Mouse (Mus musculus) lung, postnatal 0 days (tissue): ENCODE data around the gene Kmt2b. TPM values are rescaled to one million over a fixed set of nuclear protein-coding genes. Genes with fewer than 3 reads are reported as not detected.

Source experiments
- ATAC-seq: fragments of 200-750 bp; cut with Nextera tagmentation; 2 replicates; pipeline ENCODE4 v1.8.0; 2017; ENCODE audit warnings: moderate library complexity
- DNase-seq: peaks from one replicate; pipeline ENCODE4 v3.0.0-alpha.2; 2016; ENCODE audit warnings: low spot score
- H3K27ac ChIP-seq: fragments of 300-500 bp; sonication (generic); 2 replicates; pipeline ENCODE4 v1.5.1; 2014; ENCODE audit warnings: antibody characterized with exemption, mild to moderate bottlenecking, low read length, mixed read lengths
- H3K27me3 ChIP-seq: fragments of 300-500 bp; sonication (generic); replicated peaks from 2 replicates; pipeline ENCODE4 v1.6.1; 2014; ENCODE audit warnings: low read length, mixed read lengths; ENCODE audit not compliant: insufficient read depth
- H3K36me3 ChIP-seq: fragments of 300-500 bp; sonication (generic); 2 replicates; pipeline ENCODE4 v1.6.1; 2014; ENCODE audit warnings: low read length, mixed read lengths; ENCODE audit not compliant: insufficient read depth
- H3K4me1 ChIP-seq: fragments of 300-500 bp; sonication (generic); 2 replicates; pipeline ENCODE4 v1.6.1; 2014; ENCODE audit warnings: antibody characterized with exemption, low read depth, low read length, mixed read lengths; ENCODE audit not compliant: insufficient read depth
- H3K4me2 ChIP-seq: fragments of 300-500 bp; sonication (generic); replicated peaks from 2 replicates; pipeline ENCODE4 v1.6.1; 2014; ENCODE audit warnings: low read depth, mild to moderate bottlenecking, low read length, moderate library complexity, mixed read lengths
- H3K4me3 ChIP-seq: fragments of 300-500 bp; sonication (generic); 2 replicates; pipeline ENCODE4 v1.5.1; 2014; ENCODE audit warnings: low read depth, low read length
- H3K9ac ChIP-seq: fragments of 300-500 bp; sonication (generic); replicated peaks from 2 replicates; pipeline ENCODE4 v1.6.1; 2014; ENCODE audit warnings: low read depth, mild to moderate bottlenecking
- H3K9me3 ChIP-seq: fragments of 300-500 bp; sonication (generic); 2 replicates; pipeline ENCODE4 v1.6.1; 2016; ENCODE audit warnings: low read length, mixed read lengths
- CTCF ChIP-seq: IDR thresholded peaks from 2 replicates; pipeline ENCODE4 v1.5.1; 2016; ENCODE audit warnings: antibody characterized with exemption, mild to moderate bottlenecking
- EP300 ChIP-seq: IDR thresholded peaks from 2 replicates; pipeline ENCODE4 v1.6.1; 2016; ENCODE audit warnings: antibody characterized with exemption, mild to moderate bottlenecking, control low read depth
- WGBS: fragments of 180-500 bp; shearing (Covaris S2); extraction: QIAGEN DNeasy Blood & Tissue Kit; methylation state at CpG from one replicate; pipeline ENCODE4 v1.1.7; 2014; 5-methylcytosine and 5-hydroxymethylcytosine counted together
- polyA plus RNA-seq: library from polyadenylated mRNA; unstranded; fragments of >200 nt; fragmentation: Nextera tagmentation; extraction: Ambion mirVana; gene quantifications from 2 replicates; pipeline ENCODE4 v1.2.1, GENCODE M21; 2015

Gene Kmt2b
- polyA plus RNA-seq, 1 experiment from 2014 or later = 6.9 TPM

- H3K9ac ChIP-seq = no peak overlapping the region
- no peak overlapping the region for H3K27ac ChIP-seq
- no peak for TF ChIP-seq EP300
- TF ChIP-seq CTCF = no peak
- H3K36me3 ChIP-seq = no peaks in the 10 kb centered on the region
- no peaks in the 10 kb centered on the region for H3K9me3 ChIP-seq
- no peaks in the 10 kb centered on the region for H3K27me3 ChIP-seq
- H3K4me2 ChIP-seq = no peak overlapping the region
- 40% methylated on average over 8 of the region's 8 CpGs for WGBS
- no peak overlapping the region for H3K4me3 ChIP-seq
- no peak for ATAC-seq
- no peaks in the 10 kb centered on the region for H3K4me1 ChIP-seq
- no peak for DNase-seq
Observed at GRCm38 (mm10) chr7:30604424-30604823, 15.9 kb upstream of the Kmt2b start.

- H3K9me3 ChIP-seq = no peaks in the 10 kb centered on the region
- H3K9ac ChIP-seq = no peak overlapping the region
- no peaks in the 10 kb centered on the region; the same call in 1 of the 2 replicates for H3K4me1 ChIP-seq
- no peak overlapping the region for H3K4me3 ChIP-seq
- peak; percentile 76 for ATAC-seq
- no peaks in the 10 kb centered on the region for H3K36me3 ChIP-seq
- 27% methylated on average over 3 of the region's 3 CpGs for WGBS
- no peak overlapping the region for H3K4me2 ChIP-seq
- peak overlapping the region; percentile 91 for H3K27ac ChIP-seq
- TF ChIP-seq EP300 = peak; percentile 99
- no peak for TF ChIP-seq CTCF
- H3K27me3 ChIP-seq = no peaks in the 10 kb centered on the region
- DNase-seq = peak; percentile 96
Observed at GRCm38 (mm10) chr7:30602583-30602982, 14.1 kb upstream of the Kmt2b start.

DNA sequence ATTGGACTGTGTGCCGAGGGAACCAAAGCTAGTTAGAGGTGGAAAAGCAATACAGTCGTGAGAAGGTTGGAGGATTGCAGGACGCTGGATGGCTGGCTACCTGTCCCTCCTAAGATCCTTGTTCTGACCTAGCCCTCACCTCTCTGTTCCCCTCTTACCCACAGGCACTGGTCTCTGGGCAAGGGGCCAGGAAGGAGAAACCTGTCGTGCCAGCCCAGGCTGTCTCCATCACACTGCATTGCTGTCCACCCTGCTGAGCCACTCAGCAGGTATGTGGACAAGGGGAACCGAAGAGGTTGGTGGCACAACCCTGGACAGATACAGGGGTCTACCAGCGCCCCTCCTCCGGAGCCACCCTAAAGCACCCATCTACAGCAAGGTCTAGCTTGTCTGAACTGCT lies 12.1 kb upstream of the Kmt2b start:
- H3K27me3 ChIP-seq = no peaks in the 10 kb centered on the region
- no peaks in the 10 kb centered on the region for H3K9me3 ChIP-seq
- H3K4me3 ChIP-seq = no peak overlapping the region
- peaks cover 2% of the 10 kb centered on the region; the same call in 1 of the 2 replicates for H3K4me1 ChIP-seq
- H3K4me2 ChIP-seq = no peak overlapping the region
- H3K36me3 ChIP-seq = no peaks in the 10 kb centered on the region
- H3K27ac ChIP-seq = peak overlapping the region; percentile 91
- no peak overlapping the region for H3K9ac ChIP-seq
- ATAC-seq (peak; percentile 72), DNase-seq (peak; percentile 88)
- TF ChIP-seq CTCF (no peak), EP300 (peak; percentile 72)
- 51% methylated on average over 7 of the region's 7 CpGs for WGBS

- H3K4me1 ChIP-seq = peaks cover 2% of the 10 kb centered on the region; the same call in 1 of the 2 replicates
- DNase-seq = peak; percentile 96
Observed at GRCm38 (mm10) chr7:30599933-30600353, 11.4 kb upstream of the Kmt2b start.

GRCm38 (mm10) chr7:30598786-30599185 lies 10.3 kb upstream of the Kmt2b start, which contains the start of gene Zbtb32:
TSS of gene Zbtb32 (minus strand) at chr7:30598909.
- no peak for TF ChIP-seq CTCF
- TF ChIP-seq EP300 = no peak
- Histone ChIP-seq H3K4me1 (peaks cover 2% of the 10 kb centered on the region; the same call in 1 of the 2 replicates), H3K9ac (no peak within 1 kb of the TSS), H3K4me2 (no peak within 1 kb of the TSS), H3K9me3 (no peaks in the 10 kb centered on the region), H3K36me3 (no peaks in the 10 kb centered on the region), H3K27ac (peak within 1 kb of the TSS; percentile 88), H3K27me3 (no peaks in the 10 kb centered on the region), H3K4me3 (no peak within 1 kb of the TSS)
- DNase-seq = no peak
- WGBS = 84% methylated on average over 12 of the region's 12 CpGs
- no peak for ATAC-seq

More at GRCm38 (mm10) chr7:30599933-30600353, 11.4 kb upstream of the Kmt2b start:
- H3K27me3 ChIP-seq = no peaks in the 10 kb centered on the region
- no peak overlapping the region for H3K4me3 ChIP-seq
- no peaks in the 10 kb centered on the region for H3K36me3 ChIP-seq
- no peak for TF ChIP-seq CTCF
- TF ChIP-seq EP300 = peak; percentile 92
- H3K4me2 ChIP-seq = no peak overlapping the region
- H3K9ac ChIP-seq = no peak overlapping the region
- 2% methylated on average over 16 of the region's 16 CpGs for WGBS
- ATAC-seq = peak; percentile 87
- H3K27ac ChIP-seq = peak overlapping the region; percentile 91
- no peaks in the 10 kb centered on the region for H3K9me3 ChIP-seq

DNA sequence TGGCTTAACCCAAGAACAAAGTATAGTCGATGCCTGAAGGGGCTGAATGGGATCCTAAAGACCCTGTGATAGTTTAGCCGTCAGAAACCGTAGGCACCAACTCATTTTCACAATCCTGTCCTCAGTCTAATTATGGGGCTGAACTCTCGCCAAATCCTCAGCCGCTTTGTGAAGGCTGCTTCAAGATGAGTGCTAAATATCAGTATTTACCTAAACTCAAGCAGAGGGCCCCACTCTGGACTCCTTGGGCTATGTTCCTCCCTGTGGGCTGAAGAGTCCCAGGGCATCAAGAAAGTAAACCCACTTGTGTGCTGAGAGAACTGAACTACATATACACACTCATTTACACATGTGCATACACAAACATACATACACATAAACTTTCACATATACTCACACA lies 8.3 kb upstream of the Kmt2b start:
- Histone ChIP-seq H3K4me2 (no peak overlapping the region), H3K4me1 (peaks cover 2% of the 10 kb centered on the region; the same call in 1 of the 2 replicates), H3K27me3 (no peaks in the 10 kb centered on the region), H3K9ac (no peak overlapping the region), H3K9me3 (no peaks in the 10 kb centered on the region), H3K27ac (peak overlapping the region; percentile 65; the same call in 1 of the 2 replicates), H3K4me3 (no peak overlapping the region), H3K36me3 (no peaks in the 10 kb centered on the region)
- no peak for TF ChIP-seq CTCF
- peak; percentile 27; the same call in 1 of the 2 replicates for TF ChIP-seq EP300
- ATAC-seq = no peak
- peak; percentile 75 for DNase-seq
- 45% methylated on average over 5 of the region's 5 CpGs for WGBS
